Mouse (Mus musculus) heart, adult 8-10 months (tissue): ENCODE results near the gene Gstm1. TPM values are rescaled to one million over a fixed set of nuclear protein-coding genes. Genes with fewer than 3 reads are reported as not detected.
"Not testable (repeated sequence)": the region's sequence is repeated elsewhere in the genome, so short reads cannot be mapped to it uniquely, and the experiment has no call there.

Source experiments
- DNase-seq: peaks from one replicate; pipeline ENCODE4 v3.0.0; 2022; ENCODE audit warnings: low spot score
- total RNA-seq, 4 experiments: library from RNA; stranded (reverse); gene quantifications; 2 replicates each; pipeline ENCODE4 v1.2.4; 2022

Gstm1 gene
- 100 to 1,000 TPM; 385 to 498 (median 396) TPM for total RNA-seq

GRCm38 (mm10) chr3:108017473-108018189 lies at the start of gene Gstm1:
TSS of gene Gstm1 (minus strand) at chr3:108017973.
- DNase-seq = peak; percentile 99

DNA sequence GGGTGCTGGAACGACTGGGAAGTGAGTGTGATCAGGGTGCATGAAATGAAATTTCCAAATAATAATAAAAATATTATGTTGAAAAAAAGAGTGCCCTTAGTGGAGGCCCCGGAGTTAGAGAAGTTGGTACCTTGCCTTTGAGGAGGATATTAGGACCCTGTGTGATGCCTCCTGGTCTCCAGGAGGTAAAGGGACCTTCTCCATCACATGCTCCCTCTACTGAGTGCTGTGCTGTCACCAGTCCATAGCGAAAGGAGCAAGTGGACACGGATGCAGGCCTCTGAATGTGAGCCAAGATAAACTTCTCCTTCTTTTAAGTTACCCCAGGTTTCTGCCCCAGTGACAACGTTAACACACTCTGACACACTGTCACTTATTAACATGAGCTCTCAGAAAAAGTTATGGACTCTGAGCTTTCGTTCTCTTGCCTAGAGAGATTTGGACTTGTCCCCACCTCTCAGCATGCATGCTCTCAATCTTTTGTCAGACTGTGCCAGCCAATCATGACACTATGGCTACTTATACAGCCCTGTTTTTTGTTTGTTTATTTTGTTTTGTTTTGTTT lies 49.7 kb upstream of the Gstm1 start:
- no peak for DNase-seq

GRCm38 (mm10) chr3:108065551-108065950 lies 47.8 kb upstream of the Gstm1 start:
- no peak for DNase-seq

DNA sequence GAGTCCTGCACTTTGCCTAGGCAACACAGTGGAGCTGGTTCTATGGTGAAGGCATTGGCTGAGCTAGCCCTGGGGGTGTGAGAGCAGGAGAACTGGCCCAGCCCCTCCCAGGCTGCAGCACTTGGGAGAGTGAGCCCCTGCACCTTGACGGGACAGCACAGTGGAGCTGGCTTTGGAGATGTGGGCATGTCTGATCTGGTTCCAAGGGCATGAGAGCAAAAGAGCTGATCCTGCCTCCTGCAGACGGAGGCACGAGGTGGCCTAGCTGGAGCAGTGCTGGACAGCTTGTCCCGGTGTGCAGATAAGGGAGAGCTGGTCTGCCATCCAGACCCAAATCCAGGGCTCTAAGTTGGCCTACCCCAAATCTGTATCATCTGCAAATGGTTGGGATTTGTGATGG lies 46.9 kb upstream of the Gstm1 start:
- DNase-seq = no peak

DNA sequence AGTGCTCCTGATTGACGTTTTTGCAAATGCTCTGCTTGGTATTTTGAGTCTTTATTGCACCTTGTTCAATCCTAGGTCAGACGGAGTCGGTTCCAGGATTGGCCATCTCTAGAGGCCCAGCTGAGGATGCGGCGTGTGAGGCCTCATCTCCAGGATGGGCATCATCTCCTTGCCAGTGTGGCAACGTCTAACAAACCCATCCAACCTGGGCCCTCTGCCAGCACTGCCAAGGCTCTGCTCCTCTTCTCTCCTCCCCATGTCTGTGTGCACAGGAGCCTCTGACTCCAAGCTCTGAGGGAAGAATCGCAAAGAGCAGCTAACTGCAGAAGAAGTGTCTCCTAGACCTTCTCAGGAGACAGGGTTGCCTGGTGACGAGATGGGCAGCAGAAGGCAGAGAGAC lies 44.9 kb upstream of the Gstm1 start:
- DNase-seq = no peak

DNA sequence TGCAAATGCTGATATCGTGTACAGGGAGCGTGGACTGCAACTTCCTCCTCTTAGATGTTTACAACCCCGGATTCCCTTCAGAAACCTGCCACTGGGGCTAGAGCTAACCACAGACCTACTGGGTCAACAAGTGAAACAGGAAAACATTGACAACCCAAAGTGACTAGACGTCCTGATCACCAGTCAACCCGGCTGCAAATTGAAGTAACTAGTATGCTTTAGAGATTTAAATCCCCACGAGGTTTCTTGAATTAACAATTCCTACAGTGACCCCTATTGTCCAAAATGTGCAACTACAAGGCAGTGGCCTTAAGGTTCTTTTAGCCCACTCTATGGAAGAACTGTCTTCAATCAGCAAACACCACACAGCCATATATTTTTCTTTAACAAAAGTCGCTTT lies 43.6 kb upstream of the Gstm1 start:
- peak; percentile 74 for DNase-seq

DNA sequence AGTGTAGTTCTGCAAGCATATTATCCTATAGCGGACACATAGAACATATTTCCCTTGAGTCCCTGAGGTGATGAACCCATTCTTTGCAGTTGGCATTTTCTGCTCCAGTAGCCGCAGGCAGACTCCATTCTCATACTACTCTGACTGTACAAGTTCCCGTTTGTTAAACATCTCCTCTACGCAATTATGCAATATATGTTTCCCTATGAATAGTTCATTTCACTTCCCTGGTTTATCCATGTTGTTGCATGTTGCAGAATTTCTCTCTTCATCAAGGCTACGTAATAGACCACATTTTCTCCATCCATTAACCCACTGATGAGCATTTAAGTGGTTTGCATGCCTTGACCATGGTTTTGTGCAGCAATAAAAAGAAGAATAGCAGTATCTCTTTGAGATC lies 32.7 kb upstream of the Gstm1 start:
- DNase-seq = no peak

DNA sequence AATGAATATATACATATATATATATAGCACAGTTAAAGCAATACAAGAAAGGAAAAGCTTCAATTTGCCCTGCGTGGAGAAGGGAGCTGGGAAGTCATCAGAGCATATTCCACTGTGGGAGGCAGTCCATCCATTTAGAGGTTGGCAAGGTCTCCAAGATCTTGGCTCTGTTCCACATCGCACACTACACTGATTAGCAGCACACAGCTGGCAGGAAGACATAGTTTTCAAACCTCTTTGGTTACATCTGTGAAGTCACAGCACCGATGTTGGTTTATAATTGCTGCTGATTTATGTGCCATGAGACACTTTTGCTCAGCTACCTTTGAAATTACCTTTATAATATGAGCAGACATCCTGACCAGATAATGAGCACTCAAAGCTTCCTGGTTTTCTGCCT lies 30.5 kb upstream of the Gstm1 start:
- no peak for DNase-seq

DNA sequence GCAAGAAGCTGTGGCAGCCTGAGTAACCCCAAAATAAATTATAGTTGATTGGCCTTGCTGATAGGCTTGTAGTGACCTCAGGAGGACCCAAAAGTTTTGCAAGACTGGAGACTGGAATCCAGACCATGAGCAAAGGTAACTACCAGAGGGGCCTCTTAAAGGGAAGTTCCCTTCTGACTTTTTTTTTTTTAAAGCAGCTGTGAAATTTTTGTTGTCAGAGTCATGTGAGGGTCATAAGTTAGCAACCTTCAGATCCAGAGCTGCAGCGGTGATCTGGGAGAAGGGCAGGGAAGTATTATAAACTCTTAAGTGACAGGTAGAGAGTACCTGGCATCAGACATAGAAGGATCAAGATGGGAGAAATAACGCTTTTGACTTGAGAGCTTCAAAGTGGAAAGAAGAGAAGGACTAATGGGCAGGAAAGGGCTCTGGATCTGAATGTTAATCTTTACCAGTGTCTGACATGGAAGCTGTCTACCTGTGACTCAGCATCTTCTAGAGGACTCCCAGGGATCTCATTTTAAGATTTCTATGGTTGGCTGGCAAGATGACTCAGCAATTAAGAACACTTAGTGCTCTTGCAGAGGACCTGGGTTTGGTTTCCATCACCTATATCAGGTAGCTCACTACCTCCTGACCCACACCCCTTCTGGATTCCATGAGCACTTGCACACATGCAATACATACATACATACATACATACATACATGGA lies 29.3 kb upstream of the Gstm1 start:
- DNase-seq = no peak

- peak; percentile 94 for DNase-seq
Measured at GRCm38 (mm10) chr3:108044394-108045140, 26.8 kb upstream of the Gstm1 start, which contains the start of gene Gstm4. TSS of gene Gstm4 (minus strand) at chr3:108044894.

DNA sequence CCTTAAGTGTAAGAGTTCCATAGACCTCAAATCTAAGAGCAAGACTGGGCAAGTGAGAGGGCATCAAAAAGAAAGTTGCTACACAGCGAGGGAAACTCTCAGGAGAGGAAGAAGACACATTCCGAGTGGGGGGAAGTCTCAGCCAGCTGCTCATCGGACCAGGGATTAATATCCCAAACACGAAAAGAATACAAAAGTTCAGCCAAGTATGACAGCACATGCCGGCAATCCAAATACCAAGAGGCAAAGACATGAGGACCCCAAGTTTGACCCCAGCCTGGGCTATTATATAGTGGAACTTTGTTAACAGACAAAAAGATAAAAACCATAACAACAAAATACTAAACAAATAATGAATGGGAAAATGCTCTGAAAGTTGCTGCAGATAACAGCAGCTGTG lies 15.4 kb upstream of the Gstm1 start:
- peak; percentile 41 for DNase-seq

GRCm38 (mm10) chr3:108032113-108032512 lies 14.3 kb upstream of the Gstm1 start:
- DNase-seq = no peak

- DNase-seq = no peak
Measured at GRCm38 (mm10) chr3:108028641-108029365, 11.0 kb upstream of the Gstm1 start.

GRCm38 (mm10) chr3:108026597-108026996 lies 8.8 kb upstream of the Gstm1 start:
- no peak for DNase-seq

GRCm38 (mm10) chr3:108026049-108026448 lies 8.3 kb upstream of the Gstm1 start:
- DNase-seq = no peak

DNA sequence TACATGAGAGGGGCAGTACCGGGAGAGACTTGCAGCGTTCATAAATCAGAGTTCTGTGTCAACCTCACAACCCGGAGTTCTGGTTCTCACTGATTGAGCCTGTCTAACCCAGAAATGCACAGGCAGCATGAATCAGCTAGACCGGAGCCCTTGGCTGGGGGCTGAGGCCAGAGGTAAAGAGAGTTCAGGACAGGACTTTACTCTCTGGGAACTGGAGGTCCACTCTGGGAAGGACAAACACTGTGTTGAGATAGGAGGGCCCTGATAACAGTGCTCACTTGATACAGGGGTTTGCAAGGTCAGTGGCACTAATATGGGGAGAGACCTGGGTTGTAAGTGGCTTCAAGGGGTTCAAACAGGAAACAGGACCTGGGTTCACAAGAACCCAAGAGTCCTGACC lies 7.5 kb upstream of the Gstm1 start:
- no peak for DNase-seq

GRCm38 (mm10) chr3:108022650-108023049 lies 4.9 kb upstream of the Gstm1 start:
- peak; percentile 33 for DNase-seq

GRCm38 (mm10) chr3:108020351-108021022 lies 2.7 kb upstream of the Gstm1 start:
- not testable (repeated sequence) for DNase-seq

GRCm38 (mm10) chr3:108019226-108019625 lies 1.5 kb upstream of the Gstm1 start:
- not testable (repeated sequence) for DNase-seq

DNA sequence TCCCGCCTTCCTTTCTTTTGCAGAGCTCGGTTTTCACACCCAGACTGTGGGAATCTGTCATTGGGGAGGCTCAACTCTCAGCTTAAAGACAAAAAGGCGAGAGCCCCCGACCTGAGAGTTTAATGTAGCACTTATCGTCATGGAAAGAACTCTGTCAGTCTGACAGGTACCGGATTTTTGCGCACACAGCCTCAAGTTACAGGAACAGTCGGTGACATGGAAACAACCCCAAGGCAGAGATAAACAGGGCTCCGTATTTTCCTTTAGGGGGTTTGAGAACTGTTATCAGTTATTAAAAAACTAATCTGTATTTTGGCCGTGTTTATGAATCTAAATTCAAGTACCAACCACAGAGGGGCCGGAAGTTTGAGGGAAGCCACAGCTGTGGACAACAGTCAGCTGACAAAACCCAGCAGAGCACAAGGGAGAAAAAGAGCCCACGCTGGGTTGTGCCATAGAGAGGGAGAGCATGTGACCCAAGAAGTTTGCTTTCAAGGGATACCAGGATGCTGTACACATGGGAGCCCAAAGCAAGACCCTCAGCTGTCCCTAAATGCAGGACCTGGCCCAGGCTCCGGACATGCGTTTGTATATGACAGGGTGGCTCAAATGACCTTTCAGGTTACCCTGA lies 532 bp upstream of the Gstm1 start:
- no peak for DNase-seq
